Mouse (Mus musculus): ENCODE data around the gene Ddx49. TPM values are rescaled to one million over a fixed set of nuclear protein-coding genes. Genes with fewer than 3 reads are reported as not detected.

Ddx49 gene
- polyA plus RNA-seq, 1 experiment from 2014 or later, result 53.8 TPM

DNA sequence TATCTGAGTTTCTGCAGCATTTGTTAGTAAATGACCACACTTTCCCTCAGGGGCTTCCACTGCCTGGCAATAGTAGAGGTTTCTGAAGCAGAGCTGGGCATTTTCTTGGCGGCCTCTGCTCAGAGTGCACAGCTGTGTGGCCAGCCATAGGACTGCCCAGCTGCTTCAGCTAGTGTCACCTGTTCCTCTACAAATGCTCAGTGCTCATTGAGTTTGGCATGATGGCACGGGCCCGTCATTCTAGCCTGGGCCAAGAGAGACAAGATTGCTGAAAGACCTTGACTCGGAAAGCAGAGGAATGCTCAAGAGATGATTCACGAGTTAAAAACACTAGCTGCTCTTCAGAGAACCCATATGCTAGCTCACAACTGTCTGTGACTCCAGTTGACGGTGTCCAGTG is 55.7 kb downstream of the Ddx49 start:
- ATAC-seq (replicated peaks), result no peak
- Histone ChIP-seq H3K4me2 (replicated peaks) (no peak overlapping the region), H3K9ac (replicated peaks) (no peak overlapping the region), H3K4me1 (peaks cover 14% of the 10 kb centered on the region), H3K27ac (replicated peaks) (no peak overlapping the region), H3K4me3 (no peak overlapping the region), H3K9me3 (no peaks in the 10 kb centered on the region), H3K36me3 (peaks cover 82% of the 10 kb centered on the region), H3K27me3 (no peaks in the 10 kb centered on the region)
- 96% methylated on average over 6 of the region's 6 CpGs for WGBS

Other genes starting within 250 kb of the Ddx49 start
- 1.3 and 1.5 TPM in 2 replicates for gene Tm6sf2, start 229.6 kb downstream of the Ddx49 start, polyA plus RNA-seq (2015; fragmentation: Nextera tagmentation; extraction: Ambion mirVana)
- 0.15 and 0.38 TPM in 2 replicates for gene Hapln4, start 219.0 kb downstream of the Ddx49 start, polyA plus RNA-seq (2015; fragmentation: Nextera tagmentation; extraction: Ambion mirVana)
- 144 and 152 TPM in 2 replicates for gene Ncan, start 181.6 kb downstream of the Ddx49 start, polyA plus RNA-seq (2015; fragmentation: Nextera tagmentation; extraction: Ambion mirVana)
- 43.0 and 43.3 TPM in 2 replicates for gene Nr2c2ap, start 171.2 kb downstream of the Ddx49 start, polyA plus RNA-seq (2015; fragmentation: Nextera tagmentation; extraction: Ambion mirVana)
- 11.5 and 13.4 TPM in 2 replicates for gene Rfxank, start 163.3 kb downstream of the Ddx49 start, polyA plus RNA-seq (2015; fragmentation: Nextera tagmentation; extraction: Ambion mirVana)
- gene Borcs8, start 163.0 kb downstream of the Ddx49 start, polyA plus RNA-seq (2015; fragmentation: Nextera tagmentation; extraction: Ambion mirVana), result 48.4 and 50.3 TPM in 2 replicates
- gene Mef2b, start 162.8 kb downstream of the Ddx49 start, polyA plus RNA-seq (2015; fragmentation: Nextera tagmentation; extraction: Ambion mirVana), result 0.22 and 0.23 TPM in 2 replicates
- gene Tmem161a, start 130.1 kb downstream of the Ddx49 start, polyA plus RNA-seq (2015; fragmentation: Nextera tagmentation; extraction: Ambion mirVana), result 54.2 and 58.1 TPM in 2 replicates
- gene Slc25a42, start 90.2 kb downstream of the Ddx49 start, polyA plus RNA-seq (2015; fragmentation: Nextera tagmentation; extraction: Ambion mirVana), result 3.8 and 4.4 TPM in 2 replicates
- 83.3 and 85.6 TPM in 2 replicates for gene Sugp2, start 68.3 kb downstream of the Ddx49 start, polyA plus RNA-seq (2015; fragmentation: Nextera tagmentation; extraction: Ambion mirVana)
- 90.3 and 94.5 TPM in 2 replicates for gene Armc6, start 68.0 kb downstream of the Ddx49 start, polyA plus RNA-seq (2015; fragmentation: Nextera tagmentation; extraction: Ambion mirVana)
- gene Homer3, start 19.7 kb downstream of the Ddx49 start, polyA plus RNA-seq (2015; fragmentation: Nextera tagmentation; extraction: Ambion mirVana), result 52.5 and 55.7 TPM in 2 replicates
- 266 and 271 TPM in 2 replicates for gene Cope, start within 50 bp of the Ddx49 start, polyA plus RNA-seq (2015; fragmentation: Nextera tagmentation; extraction: Ambion mirVana)
- 31.3 and 31.9 TPM in 2 replicates for gene Cers1, start 13.3 kb upstream of the Ddx49 start, polyA plus RNA-seq (2015; fragmentation: Nextera tagmentation; extraction: Ambion mirVana)
- gene Gdf1, start 27.3 kb upstream of the Ddx49 start, polyA plus RNA-seq (2015; fragmentation: Nextera tagmentation; extraction: Ambion mirVana), result 0.87 and 5.1 TPM in 2 replicates
- 17.5 and 17.8 TPM in 2 replicates for gene Upf1, start 50.8 kb upstream of the Ddx49 start, polyA plus RNA-seq (2015; fragmentation: Nextera tagmentation; extraction: Ambion mirVana)
- 0.14 TPM in 1 of 2 replicates, not detected in the other for gene Comp, start 71.1 kb upstream of the Ddx49 start, polyA plus RNA-seq (2015; fragmentation: Nextera tagmentation; extraction: Ambion mirVana)
- gene Crtc1, start 137.1 kb upstream of the Ddx49 start, polyA plus RNA-seq (2015; fragmentation: Nextera tagmentation; extraction: Ambion mirVana), result 41.0 and 42.2 TPM in 2 replicates
- gene Klhl26, start 174.5 kb upstream of the Ddx49 start, polyA plus RNA-seq (2015; fragmentation: Nextera tagmentation; extraction: Ambion mirVana), result 19.3 and 21.4 TPM in 2 replicates
- gene Tmem59l, start 184.9 kb upstream of the Ddx49 start, polyA plus RNA-seq (2015; fragmentation: Nextera tagmentation; extraction: Ambion mirVana), result 70.2 and 75.0 TPM in 2 replicates
- 4.3 and 5.3 TPM in 2 replicates for gene Crlf1, start 190.7 kb upstream of the Ddx49 start, polyA plus RNA-seq (2015; fragmentation: Nextera tagmentation; extraction: Ambion mirVana)
- 164 and 176 TPM in 2 replicates for gene Rex1bd, start 204.3 kb upstream of the Ddx49 start, polyA plus RNA-seq (2015; fragmentation: Nextera tagmentation; extraction: Ambion mirVana)
- gene Uba52, start 208.3 kb upstream of the Ddx49 start, polyA plus RNA-seq (2015; fragmentation: Nextera tagmentation; extraction: Ambion mirVana), result 724 and 839 TPM in 2 replicates
- gene Fkbp8, start 225.2 kb upstream of the Ddx49 start, polyA plus RNA-seq (2015; fragmentation: Nextera tagmentation; extraction: Ambion mirVana), result 433 and 440 TPM in 2 replicates
- gene Kxd1, start 225.5 kb upstream of the Ddx49 start, polyA plus RNA-seq (2015; fragmentation: Nextera tagmentation; extraction: Ambion mirVana), result 49.8 and 50.2 TPM in 2 replicates
- 17.4 and 19.2 TPM in 2 replicates for gene Ell, start 237.0 kb upstream of the Ddx49 start, polyA plus RNA-seq (2015; fragmentation: Nextera tagmentation; extraction: Ambion mirVana)